Mouse (Mus musculus): ENCODE measurements around the gene Sptlc2.

The Sptlc2 gene

GRCm38 (mm10) chr12:87388122-87388774, at the start of gene Sptlc2:
Sptlc2 (minus strand) TSS chr12:87388355.
- peak; percentile 99 for DNase-seq (ENCODE audit: inconsistent ontology term)

GRCm38 (mm10) chr12:87428885-87429284, 40.7 kb upstream of the Sptlc2 start:
- DNase-seq (ENCODE audit: inconsistent ontology term): no peak

- no peak for DNase-seq (ENCODE audit: inconsistent ontology term)
These were observed 40.1 kb upstream of the Sptlc2 start for GRCm38 (mm10) chr12:87428295-87428694.

- no peak for DNase-seq (ENCODE audit: inconsistent ontology term)
These were observed 38.3 kb upstream of the Sptlc2 start for GRCm38 (mm10) chr12:87426354-87427031.

- no peak for DNase-seq (ENCODE audit: inconsistent ontology term)
These were observed 36.4 kb upstream of the Sptlc2 start for GRCm38 (mm10) chr12:87424516-87424915.

- DNase-seq (ENCODE audit: inconsistent ontology term): no peak
These were observed 35.5 kb upstream of the Sptlc2 start for GRCm38 (mm10) chr12:87423700-87424099.

GRCm38 (mm10) chr12:87421708-87422507, 33.8 kb upstream of the Sptlc2 start:
- no peak for DNase-seq (ENCODE audit: inconsistent ontology term)

- peak; percentile 67 for DNase-seq (ENCODE audit: inconsistent ontology term)
These were observed 31.9 kb upstream of the Sptlc2 start for GRCm38 (mm10) chr12:87419974-87420485.

GRCm38 (mm10) chr12:87418921-87419320, 30.8 kb upstream of the Sptlc2 start:
- DNase-seq (ENCODE audit: inconsistent ontology term): peak; percentile 66

GRCm38 (mm10) chr12:87416690-87417089, 28.5 kb upstream of the Sptlc2 start:
- DNase-seq (ENCODE audit: inconsistent ontology term): peak; percentile 25

GRCm38 (mm10) chr12:87415358-87415757, 27.2 kb upstream of the Sptlc2 start:
- no peak for DNase-seq (ENCODE audit: inconsistent ontology term)

- DNase-seq (ENCODE audit: inconsistent ontology term): peak; percentile 31
These were observed 25.1 kb upstream of the Sptlc2 start for GRCm38 (mm10) chr12:87413179-87413790.

- DNase-seq (ENCODE audit: inconsistent ontology term): no peak
These were observed 22.8 kb upstream of the Sptlc2 start for GRCm38 (mm10) chr12:87410999-87411398.

GRCm38 (mm10) chr12:87409123-87409522, 21.0 kb upstream of the Sptlc2 start:
- no peak for DNase-seq (ENCODE audit: inconsistent ontology term)

GRCm38 (mm10) chr12:87407869-87408605, 19.9 kb upstream of the Sptlc2 start:
- peak; percentile 79 for DNase-seq (ENCODE audit: inconsistent ontology term)

GRCm38 (mm10) chr12:87405721-87406120, 17.6 kb upstream of the Sptlc2 start:
- DNase-seq (ENCODE audit: inconsistent ontology term): no peak

- no peak for DNase-seq (ENCODE audit: inconsistent ontology term)
These were observed 17.0 kb upstream of the Sptlc2 start for GRCm38 (mm10) chr12:87405165-87405564.

GRCm38 (mm10) chr12:87401883-87402282, 13.7 kb upstream of the Sptlc2 start:
- DNase-seq (ENCODE audit: inconsistent ontology term): no peak

GRCm38 (mm10) chr12:87399119-87399819, 11.1 kb upstream of the Sptlc2 start:
- DNase-seq (ENCODE audit: inconsistent ontology term): no peak

- DNase-seq (ENCODE audit: inconsistent ontology term): peak; percentile 38
These were observed 9.8 kb upstream of the Sptlc2 start for GRCm38 (mm10) chr12:87397811-87398417.
